Mouse (Mus musculus): ENCODE measurements around the gene Xxylt1. TPM values are rescaled to one million over a fixed set of nuclear protein-coding genes. Genes with fewer than 3 reads are reported as not detected.

Xxylt1 gene
- polyA plus RNA-seq, 1 experiment from 2014 or later, result 15.7 TPM

GRCm38 (mm10) chr16:30939903-30940302, 141.3 kb downstream of the Xxylt1 start:
- peaks cover 11% of the 10 kb centered on the region; the same call in 1 of the 2 replicates for H3K4me1 ChIP-seq
- WGBS, result 18% methylated on average over 3 of the region's 3 CpGs
- no peaks in the 10 kb centered on the region for H3K9me3 ChIP-seq
- no peaks in the 10 kb centered on the region for H3K27me3 ChIP-seq (replicated peaks)
- H3K4me2 ChIP-seq, result no peak overlapping the region
- H3K4me3 ChIP-seq (replicated peaks), result no peak overlapping the region
- H3K9ac ChIP-seq, result no peak overlapping the region
- no peaks in the 10 kb centered on the region for H3K36me3 ChIP-seq
- no peak for ATAC-seq (ENCODE audit: insufficient read depth, low FRiP score, low read depth)
- H3K27ac ChIP-seq, result no peak overlapping the region

- peaks cover 15% of the 10 kb centered on the region; the same call in 1 of the 2 replicates for H3K4me1 ChIP-seq
- H3K9me3 ChIP-seq, result no peaks in the 10 kb centered on the region
- no peak for ATAC-seq (ENCODE audit: insufficient read depth, low FRiP score, low read depth)
- H3K36me3 ChIP-seq, result no peaks in the 10 kb centered on the region
- H3K27ac ChIP-seq, result no peak overlapping the region
- H3K4me2 ChIP-seq, result no peak overlapping the region
- H3K9ac ChIP-seq, result no peak overlapping the region
- WGBS, result 80% methylated on average over 8 of the region's 8 CpGs
- H3K27me3 ChIP-seq (replicated peaks), result no peaks in the 10 kb centered on the region
- no peak overlapping the region for H3K4me3 ChIP-seq (replicated peaks)
Observed at GRCm38 (mm10) chr16:30939210-30939609, 142.0 kb downstream of the Xxylt1 start.

- WGBS, result 90% methylated on average over 3 of the region's 3 CpGs
- Histone ChIP-seq H3K4me1 (peaks cover 15% of the 10 kb centered on the region; the same call in 1 of the 2 replicates), H3K4me3 (replicated peaks) (no peak overlapping the region), H3K4me2 (no peak overlapping the region), H3K27me3 (replicated peaks) (no peaks in the 10 kb centered on the region), H3K36me3 (no peaks in the 10 kb centered on the region), H3K9ac (no peak overlapping the region), H3K9me3 (no peaks in the 10 kb centered on the region), H3K27ac (no peak overlapping the region)
- ATAC-seq (ENCODE audit: insufficient read depth, low FRiP score, low read depth), result no peak
Observed at GRCm38 (mm10) chr16:30938664-30939063, 142.6 kb downstream of the Xxylt1 start.

GRCm38 (mm10) chr16:30937665-30938064, 143.6 kb downstream of the Xxylt1 start:
- no peaks in the 10 kb centered on the region for H3K9me3 ChIP-seq
- no peak overlapping the region for H3K9ac ChIP-seq
- H3K27me3 ChIP-seq (replicated peaks), result no peaks in the 10 kb centered on the region
- peaks cover 17% of the 10 kb centered on the region; the same call in 1 of the 2 replicates for H3K4me1 ChIP-seq
- ATAC-seq (ENCODE audit: insufficient read depth, low FRiP score, low read depth), result no peak
- 85% methylated on average over 3 of the region's 3 CpGs for WGBS
- no peak overlapping the region for H3K4me2 ChIP-seq
- no peaks in the 10 kb centered on the region for H3K36me3 ChIP-seq
- no peak overlapping the region for H3K4me3 ChIP-seq (replicated peaks)
- no peak overlapping the region for H3K27ac ChIP-seq

GRCm38 (mm10) chr16:30936471-30936870, 144.8 kb downstream of the Xxylt1 start:
- ATAC-seq (ENCODE audit: insufficient read depth, low FRiP score, low read depth), result no peak
- H3K27me3 ChIP-seq (replicated peaks), result no peaks in the 10 kb centered on the region
- no peaks in the 10 kb centered on the region for H3K9me3 ChIP-seq
- H3K4me2 ChIP-seq, result no peak overlapping the region
- no peak overlapping the region for H3K4me3 ChIP-seq (replicated peaks)
- H3K36me3 ChIP-seq, result no peaks in the 10 kb centered on the region
- 42% methylated on average over 6 of the region's 6 CpGs for WGBS
- H3K9ac ChIP-seq, result no peak overlapping the region
- H3K4me1 ChIP-seq, result peaks cover 19% of the 10 kb centered on the region; the same call in 1 of the 2 replicates
- H3K27ac ChIP-seq, result no peak overlapping the region

GRCm38 (mm10) chr16:30936012-30936461, 145.2 kb downstream of the Xxylt1 start:
- H3K36me3 ChIP-seq, result no peaks in the 10 kb centered on the region
- H3K27ac ChIP-seq, result no peak overlapping the region
- no peak overlapping the region for H3K4me2 ChIP-seq
- H3K27me3 ChIP-seq (replicated peaks), result no peaks in the 10 kb centered on the region
- peaks cover 19% of the 10 kb centered on the region; the same call in 1 of the 2 replicates for H3K4me1 ChIP-seq
- WGBS, result 83% methylated on average over 7 of the region's 7 CpGs
- H3K9ac ChIP-seq, result no peak overlapping the region
- ATAC-seq (ENCODE audit: insufficient read depth, low FRiP score, low read depth), result no peak
- H3K9me3 ChIP-seq, result no peaks in the 10 kb centered on the region
- H3K4me3 ChIP-seq (replicated peaks), result no peak overlapping the region

GRCm38 (mm10) chr16:30934967-30935690, 146.1 kb downstream of the Xxylt1 start:
- WGBS, result 42% methylated on average over 15 of the region's 15 CpGs
- no peak overlapping the region for H3K4me2 ChIP-seq
- no peak for ATAC-seq (ENCODE audit: insufficient read depth, low FRiP score, low read depth)
- 0 out of 2 replicates have a peak overlapping the region, but pooled peaks have one; percentile 6 for H3K27ac ChIP-seq
- H3K27me3 ChIP-seq (replicated peaks), result no peaks in the 10 kb centered on the region
- H3K36me3 ChIP-seq, result no peaks in the 10 kb centered on the region
- peaks cover 19% of the 10 kb centered on the region; the same call in 1 of the 2 replicates for H3K4me1 ChIP-seq
- H3K9me3 ChIP-seq, result no peaks in the 10 kb centered on the region
- no peak overlapping the region for H3K9ac ChIP-seq
- H3K4me3 ChIP-seq (replicated peaks), result no peak overlapping the region

- WGBS, result 57% methylated on average over 11 of the region's 11 CpGs
Observed at GRCm38 (mm10) chr16:30934205-30934780, 146.9 kb downstream of the Xxylt1 start.

GRCm38 (mm10) chr16:30933366-30933765, 147.9 kb downstream of the Xxylt1 start:
- Histone ChIP-seq H3K27me3 (replicated peaks) (no peaks in the 10 kb centered on the region), H3K4me3 (replicated peaks) (no peak overlapping the region), H3K4me2 (no peak overlapping the region), H3K9me3 (no peaks in the 10 kb centered on the region), H3K4me1 (peaks cover 19% of the 10 kb centered on the region; the same call in 1 of the 2 replicates), H3K27ac (no peak overlapping the region), H3K36me3 (no peaks in the 10 kb centered on the region), H3K9ac (no peak overlapping the region)
- ATAC-seq (ENCODE audit: insufficient read depth, low FRiP score, low read depth), result no peak
- 86% methylated on average over 8 of the region's 8 CpGs for WGBS

More at GRCm38 (mm10) chr16:30934205-30934780, 146.9 kb downstream of the Xxylt1 start:
- H3K27ac ChIP-seq, result no peak overlapping the region
- no peak overlapping the region for H3K4me3 ChIP-seq (replicated peaks)
- H3K9me3 ChIP-seq, result no peaks in the 10 kb centered on the region
- no peak overlapping the region for H3K9ac ChIP-seq
- H3K4me2 ChIP-seq, result no peak overlapping the region
- H3K4me1 ChIP-seq, result peaks cover 19% of the 10 kb centered on the region; the same call in 1 of the 2 replicates
- no peak for ATAC-seq (ENCODE audit: insufficient read depth, low FRiP score, low read depth)
- H3K36me3 ChIP-seq, result no peaks in the 10 kb centered on the region
- no peaks in the 10 kb centered on the region for H3K27me3 ChIP-seq (replicated peaks)

- no peak overlapping the region for H3K4me3 ChIP-seq (replicated peaks)
- no peaks in the 10 kb centered on the region for H3K27me3 ChIP-seq (replicated peaks)
- WGBS, result 62% methylated on average over 4 of the region's 4 CpGs
- no peak overlapping the region for H3K27ac ChIP-seq
- ATAC-seq (ENCODE audit: insufficient read depth, low FRiP score, low read depth), result no peak
- H3K9me3 ChIP-seq, result no peaks in the 10 kb centered on the region
- H3K4me2 ChIP-seq, result no peak overlapping the region
- H3K9ac ChIP-seq, result no peak overlapping the region
- H3K36me3 ChIP-seq, result no peaks in the 10 kb centered on the region
- peaks cover 16% of the 10 kb centered on the region; the same call in 1 of the 2 replicates for H3K4me1 ChIP-seq
Observed at GRCm38 (mm10) chr16:30932791-30933190, 148.4 kb downstream of the Xxylt1 start.

- Histone ChIP-seq H3K27me3 (replicated peaks) (no peaks in the 10 kb centered on the region), H3K4me3 (replicated peaks) (no peak overlapping the region), H3K36me3 (no peaks in the 10 kb centered on the region), H3K4me1 (peaks cover 15% of the 10 kb centered on the region; the same call in 1 of the 2 replicates), H3K27ac (no peak overlapping the region), H3K9me3 (no peaks in the 10 kb centered on the region), H3K4me2 (no peak overlapping the region), H3K9ac (no peak overlapping the region)
- 81% methylated on average over 5 of the region's 5 CpGs for WGBS
- no peak for ATAC-seq (ENCODE audit: insufficient read depth, low FRiP score, low read depth)
Observed at GRCm38 (mm10) chr16:30932196-30932595, 149.0 kb downstream of the Xxylt1 start.

- H3K4me2 ChIP-seq, result no peak overlapping the region
- 82% methylated on average over 3 of the region's 3 CpGs for WGBS
- H3K27ac ChIP-seq, result no peak overlapping the region
- H3K36me3 ChIP-seq, result no peaks in the 10 kb centered on the region
- H3K9me3 ChIP-seq, result no peaks in the 10 kb centered on the region
- no peak overlapping the region for H3K9ac ChIP-seq
- H3K27me3 ChIP-seq (replicated peaks), result no peaks in the 10 kb centered on the region
- H3K4me3 ChIP-seq (replicated peaks), result no peak overlapping the region
- H3K4me1 ChIP-seq, result peaks cover 3% of the 10 kb centered on the region; the same call in 1 of the 2 replicates
- no peak for ATAC-seq (ENCODE audit: insufficient read depth, low FRiP score, low read depth)
Observed at GRCm38 (mm10) chr16:30929165-30929564, 152.1 kb downstream of the Xxylt1 start.
